Mouse (Mus musculus) limb, embryonic 13.5 days (tissue): ENCODE measurements around the gene St6galnac5. TPM values are rescaled to one million over a fixed set of nuclear protein-coding genes. Genes with fewer than 3 reads are reported as not detected.

Source experiments
- ATAC-seq: fragments of 200-750 bp; cut with Nextera tagmentation; 2 replicates; pipeline ENCODE4 v1.8.0; 2017; ENCODE audit warnings: low read depth, moderate number of reproducible peaks, moderate TSS enrichment; ENCODE audit not compliant: low FRiP score
- H3K27ac ChIP-seq: fragments of 300-500 bp; sonication (generic); 2 replicates; pipeline ENCODE4 v1.5.1; 2015; ENCODE audit warnings: inconsistent platforms, mild to moderate bottlenecking, moderate library complexity
- H3K27me3 ChIP-seq: fragments of 300-500 bp; sonication (generic); 2 replicates; pipeline ENCODE4 v1.6.1; 2015; ENCODE audit warnings: mild to moderate bottlenecking, inconsistent platforms
- H3K36me3 ChIP-seq: fragments of 300-500 bp; sonication (generic); 2 replicates; pipeline ENCODE4 v1.6.1; 2015; ENCODE audit warnings: inconsistent platforms, mild to moderate bottlenecking, moderate library complexity
- H3K4me1 ChIP-seq: fragments of 300-500 bp; sonication (generic); 2 replicates; pipeline ENCODE4 v1.6.1; 2015; ENCODE audit warnings: inconsistent platforms
- H3K4me2 ChIP-seq: fragments of 300-500 bp; sonication (generic); replicated peaks from 2 replicates; pipeline ENCODE4 v1.6.1; 2015; ENCODE audit warnings: inconsistent platforms, mild to moderate bottlenecking, moderate library complexity
- H3K4me3 ChIP-seq: fragments of 300-500 bp; sonication (generic); 2 replicates; pipeline ENCODE4 v1.5.1; 2015; ENCODE audit warnings: moderate library complexity, mild to moderate bottlenecking, inconsistent platforms
- H3K9ac ChIP-seq: fragments of 300-500 bp; sonication (generic); 2 replicates; pipeline ENCODE4 v1.6.1; 2015; ENCODE audit warnings: mild to moderate bottlenecking, inconsistent platforms
- H3K9me3 ChIP-seq: fragments of 300-500 bp; sonication (generic); 2 replicates; pipeline ENCODE4 v1.6.1; 2016; ENCODE audit warnings: inconsistent platforms
- whole genome bisulfite sequencing: fragments of 180-500 bp; shearing (Covaris S2); methylation state at CpG from one replicate; pipeline ENCODE4 v1.1.7; 2015; 5-methylcytosine and 5-hydroxymethylcytosine counted together
- polyA plus RNA-seq: library from polyadenylated mRNA; unstranded; fragments of >200 nt; fragmentation: Nextera tagmentation; extraction: Ambion mirVana; gene quantifications from 2 replicates; pipeline ENCODE4 v1.2.1, GENCODE M21; 2015

The St6galnac5 gene
- polyA plus RNA-seq, 1 experiment from 2014 or later = 2.0 TPM

GRCm38 (mm10) chr3:152928287-152928975 lies 53.6 kb downstream of the St6galnac5 start:
- Histone ChIP-seq H3K4me1 (peaks cover 15% of the 10 kb centered on the region), H3K9ac (no peak overlapping the region), H3K4me2 (no peak overlapping the region), H3K27ac (no peak overlapping the region), H3K9me3 (no peaks in the 10 kb centered on the region), H3K27me3 (no peaks in the 10 kb centered on the region), H3K36me3 (no peaks in the 10 kb centered on the region), H3K4me3 (no peak overlapping the region)
- no peak for ATAC-seq
- WGBS = 40% methylated on average over 13 of the region's 13 CpGs

DNA sequence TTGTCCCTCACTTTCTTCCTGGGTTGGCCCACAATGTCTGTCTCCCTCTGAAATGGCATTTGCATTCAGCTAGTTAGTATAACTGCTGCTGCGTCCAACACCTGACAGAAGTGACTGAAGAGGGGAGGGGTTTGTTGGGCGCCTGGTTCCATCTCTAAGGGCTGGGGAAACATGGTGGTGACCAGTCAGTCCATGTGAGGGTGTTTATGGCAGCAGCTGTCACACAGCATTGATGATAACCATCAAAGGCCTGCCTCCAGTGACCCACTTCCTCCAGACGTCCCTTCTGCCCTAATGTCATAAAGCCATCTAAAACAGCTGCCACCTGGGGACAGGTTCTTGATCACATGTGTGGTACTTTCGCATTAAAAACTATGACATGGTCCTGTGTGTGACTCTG lies 55.9 kb downstream of the St6galnac5 start:
- Histone ChIP-seq H3K4me1 (peaks cover 15% of the 10 kb centered on the region), H3K27ac (no peak overlapping the region), H3K4me2 (no peak overlapping the region), H3K27me3 (no peaks in the 10 kb centered on the region), H3K4me3 (no peak overlapping the region), H3K36me3 (no peaks in the 10 kb centered on the region), H3K9ac (no peak overlapping the region), H3K9me3 (no peaks in the 10 kb centered on the region)
- no peak for ATAC-seq
- WGBS = 32% methylated on average over 4 of the region's 4 CpGs

GRCm38 (mm10) chr3:152925364-152925763 lies 56.7 kb downstream of the St6galnac5 start:
- WGBS = 89% methylated on average over 8 of the region's 8 CpGs
- no peak overlapping the region for H3K27ac ChIP-seq
- ATAC-seq = no peak
- no peaks in the 10 kb centered on the region for H3K36me3 ChIP-seq
- H3K4me1 ChIP-seq = peaks cover 15% of the 10 kb centered on the region
- H3K4me2 ChIP-seq = no peak overlapping the region
- H3K9me3 ChIP-seq = no peaks in the 10 kb centered on the region
- no peak overlapping the region for H3K4me3 ChIP-seq
- H3K27me3 ChIP-seq = no peaks in the 10 kb centered on the region
- H3K9ac ChIP-seq = no peak overlapping the region

GRCm38 (mm10) chr3:152923530-152923929 lies 58.5 kb downstream of the St6galnac5 start:
- no peaks in the 10 kb centered on the region for H3K27me3 ChIP-seq
- H3K9me3 ChIP-seq = no peaks in the 10 kb centered on the region
- 69% methylated on average over 15 of the region's 15 CpGs for WGBS
- no peak overlapping the region for H3K4me3 ChIP-seq
- ATAC-seq = no peak
- no peak overlapping the region for H3K9ac ChIP-seq
- H3K27ac ChIP-seq = no peak overlapping the region
- peaks cover 5% of the 10 kb centered on the region for H3K4me1 ChIP-seq
- no peak overlapping the region for H3K4me2 ChIP-seq
- no peaks in the 10 kb centered on the region for H3K36me3 ChIP-seq

GRCm38 (mm10) chr3:152920365-152920764 lies 61.7 kb downstream of the St6galnac5 start:
- WGBS = 62% methylated on average over 3 of the region's 3 CpGs

DNA sequence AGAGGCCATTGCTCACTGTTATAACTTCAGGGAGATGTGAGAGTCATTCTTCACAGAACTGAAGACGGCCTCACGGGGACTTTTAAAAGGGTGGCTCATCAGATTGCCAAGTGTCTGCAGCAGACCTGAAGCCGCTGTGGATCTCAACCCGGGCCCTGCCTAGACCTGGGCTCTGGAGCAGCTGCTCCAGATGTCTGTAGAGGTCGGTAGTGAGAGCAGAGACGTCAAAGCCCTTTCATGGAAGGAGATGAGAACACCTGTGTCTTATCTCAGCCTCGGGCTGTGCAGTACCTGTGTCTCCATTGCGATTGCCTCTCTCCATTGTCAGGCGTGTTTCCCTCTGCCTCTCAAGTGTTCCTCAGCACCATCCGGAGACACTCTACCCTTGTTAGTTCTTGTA lies 62.9 kb downstream of the St6galnac5 start:
- no peaks in the 10 kb centered on the region for H3K27me3 ChIP-seq
- H3K9ac ChIP-seq = no peak overlapping the region
- no peak overlapping the region for H3K4me2 ChIP-seq
- no peaks in the 10 kb centered on the region for H3K9me3 ChIP-seq
- H3K36me3 ChIP-seq = no peaks in the 10 kb centered on the region
- H3K27ac ChIP-seq = no peak overlapping the region
- WGBS = 61% methylated on average over 10 of the region's 10 CpGs
- H3K4me1 ChIP-seq = no peaks in the 10 kb centered on the region
- ATAC-seq = no peak
- no peak overlapping the region for H3K4me3 ChIP-seq

More at GRCm38 (mm10) chr3:152920365-152920764, 61.7 kb downstream of the St6galnac5 start:
- no peak for ATAC-seq
- Histone ChIP-seq H3K4me2 (no peak overlapping the region), H3K9me3 (no peaks in the 10 kb centered on the region), H3K27me3 (no peaks in the 10 kb centered on the region), H3K4me3 (no peak overlapping the region), H3K4me1 (no peaks in the 10 kb centered on the region), H3K36me3 (no peaks in the 10 kb centered on the region), H3K9ac (no peak overlapping the region), H3K27ac (no peak overlapping the region)

- ATAC-seq = no peak
- Histone ChIP-seq H3K27ac (no peak overlapping the region), H3K4me2 (no peak overlapping the region), H3K9me3 (no peaks in the 10 kb centered on the region), H3K27me3 (no peaks in the 10 kb centered on the region), H3K9ac (no peak overlapping the region), H3K4me1 (no peaks in the 10 kb centered on the region), H3K36me3 (no peaks in the 10 kb centered on the region), H3K4me3 (no peak overlapping the region)
- whole genome bisulfite sequencing = 69% methylated on average over 8 of the region's 8 CpGs
Measured at GRCm38 (mm10) chr3:152917579-152917978, 64.5 kb downstream of the St6galnac5 start.

- H3K4me1 ChIP-seq = no peaks in the 10 kb centered on the region
- no peaks in the 10 kb centered on the region for H3K9me3 ChIP-seq
- H3K27me3 ChIP-seq = no peaks in the 10 kb centered on the region
- no peaks in the 10 kb centered on the region for H3K36me3 ChIP-seq
- ATAC-seq = no peak
- no peak overlapping the region for H3K9ac ChIP-seq
- 87% methylated on average over 6 of the region's 6 CpGs for WGBS
- H3K4me3 ChIP-seq = no peak overlapping the region
- H3K4me2 ChIP-seq = no peak overlapping the region
- H3K27ac ChIP-seq = no peak overlapping the region
Measured at GRCm38 (mm10) chr3:152914376-152914775, 67.7 kb downstream of the St6galnac5 start.

DNA sequence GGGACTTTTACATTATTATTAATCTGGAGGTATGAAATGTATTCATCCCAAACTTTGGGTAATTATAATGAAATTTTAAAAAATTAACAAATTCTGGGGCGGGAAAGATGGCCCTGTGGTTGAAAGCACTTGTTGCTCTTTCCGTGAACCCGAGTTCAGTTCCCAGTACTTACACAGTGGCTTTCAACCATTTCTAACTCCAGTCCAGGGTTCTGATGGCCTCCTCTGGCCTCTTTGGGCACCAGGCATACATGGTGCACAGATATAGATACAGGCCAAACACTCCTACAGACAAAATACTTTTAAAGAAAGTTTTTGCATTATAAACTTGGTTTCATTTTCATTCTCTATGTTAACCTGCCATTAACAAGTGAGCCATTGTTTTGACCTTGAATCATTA lies 68.4 kb downstream of the St6galnac5 start:
- Histone ChIP-seq H3K27me3 (no peaks in the 10 kb centered on the region), H3K4me3 (no peak overlapping the region), H3K4me2 (no peak overlapping the region), H3K27ac (no peak overlapping the region), H3K4me1 (no peaks in the 10 kb centered on the region), H3K9ac (no peak overlapping the region), H3K9me3 (no peaks in the 10 kb centered on the region), H3K36me3 (no peaks in the 10 kb centered on the region)
- no peak for ATAC-seq
- WGBS = 93% methylated on average over 3 of the region's 3 CpGs

DNA sequence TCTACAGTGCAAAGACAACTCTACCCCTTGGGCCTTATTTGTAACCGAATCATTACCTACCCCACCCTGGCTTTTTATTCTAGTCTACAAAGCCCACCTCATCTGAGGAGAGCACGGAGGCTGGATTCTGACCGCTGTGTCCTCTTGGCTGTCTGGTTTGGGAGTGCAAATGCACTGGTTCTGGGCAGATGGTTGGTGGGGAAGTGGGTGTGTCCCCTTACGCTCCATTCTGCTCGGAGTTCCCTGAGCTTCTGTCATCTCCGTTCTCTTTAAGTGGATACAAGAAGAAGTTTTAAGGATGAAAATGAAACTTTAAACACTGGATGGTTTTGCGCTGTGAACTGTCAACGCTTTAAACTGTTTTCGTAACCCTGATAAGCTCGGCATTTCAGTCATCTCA lies 68.9 kb downstream of the St6galnac5 start:
- no peaks in the 10 kb centered on the region for H3K9me3 ChIP-seq
- no peak overlapping the region for H3K9ac ChIP-seq
- no peaks in the 10 kb centered on the region for H3K36me3 ChIP-seq
- WGBS = 93% methylated on average over 10 of the region's 10 CpGs
- no peak overlapping the region for H3K27ac ChIP-seq
- no peak for ATAC-seq
- H3K4me1 ChIP-seq = no peaks in the 10 kb centered on the region
- H3K4me2 ChIP-seq = no peak overlapping the region
- no peak overlapping the region for H3K4me3 ChIP-seq
- no peaks in the 10 kb centered on the region for H3K27me3 ChIP-seq

DNA sequence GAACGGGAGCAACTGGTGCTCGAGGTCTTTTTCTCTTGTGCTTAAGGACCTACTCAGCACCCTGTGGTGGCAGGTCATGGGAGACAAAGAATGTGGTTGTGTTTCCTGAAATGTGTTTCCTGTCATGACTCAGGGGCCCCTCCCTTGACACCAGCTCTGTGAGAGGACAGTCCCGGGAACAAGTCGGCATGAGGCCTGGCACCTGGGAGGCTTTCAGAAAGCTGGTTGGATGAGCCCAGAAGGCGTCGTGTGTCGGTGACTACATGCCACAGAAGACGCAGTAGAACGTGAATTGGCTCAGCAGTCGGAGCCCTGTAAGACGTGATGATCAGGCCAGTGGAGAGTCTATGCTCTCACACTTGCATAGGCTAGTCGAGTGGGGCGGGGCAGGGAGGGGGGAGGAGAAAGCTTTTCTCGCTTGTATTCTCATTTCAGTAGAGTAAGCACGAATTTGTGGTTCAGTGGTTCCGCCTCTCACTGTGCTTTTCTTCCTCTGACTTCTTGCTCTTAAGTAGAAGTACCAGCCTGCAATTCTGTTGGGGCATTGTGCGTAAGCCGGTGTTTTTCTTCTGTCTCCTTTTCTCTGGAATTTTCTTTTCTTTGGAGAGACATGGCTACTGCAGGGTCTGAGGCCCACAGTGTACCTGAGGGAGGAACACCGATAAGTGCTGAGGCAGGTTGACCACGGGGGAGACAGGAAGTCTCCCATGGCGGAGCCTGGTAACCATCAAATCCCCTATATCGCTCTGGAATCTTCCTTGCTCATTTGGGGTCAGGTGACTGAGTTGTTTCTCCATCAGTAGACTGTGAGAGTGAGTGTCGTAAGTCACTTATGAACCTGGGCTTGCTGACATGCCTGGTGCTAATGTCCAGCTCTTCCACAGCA lies 69.6 kb downstream of the St6galnac5 start:
- WGBS = 82% methylated on average over 23 of the region's 23 CpGs

DNA sequence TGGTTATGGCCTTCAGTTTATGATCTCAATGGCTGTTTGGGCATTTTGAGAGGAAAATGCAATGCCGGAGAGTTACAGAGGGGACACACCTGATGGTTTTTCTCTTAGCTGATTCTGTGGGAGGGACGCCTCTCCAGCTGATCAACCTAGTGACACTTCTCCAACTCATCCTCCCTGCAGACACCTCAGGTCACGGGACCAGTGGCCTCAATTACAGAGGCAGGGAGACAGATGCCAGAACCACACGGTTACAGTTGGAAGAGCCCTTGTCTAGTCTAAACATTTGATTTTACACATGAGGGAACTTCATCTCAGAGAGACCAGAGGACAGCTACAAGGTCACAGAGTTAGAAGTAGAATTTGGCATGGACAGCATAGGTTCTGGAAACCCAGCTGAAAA lies 70.5 kb downstream of the St6galnac5 start:
- H3K9ac ChIP-seq = no peak overlapping the region
- no peaks in the 10 kb centered on the region for H3K36me3 ChIP-seq
- H3K27ac ChIP-seq = no peak overlapping the region
- 82% methylated on average over 4 of the region's 4 CpGs for WGBS
- no peak overlapping the region for H3K4me2 ChIP-seq
- H3K9me3 ChIP-seq = no peaks in the 10 kb centered on the region
- no peak overlapping the region for H3K4me3 ChIP-seq
- H3K4me1 ChIP-seq = no peaks in the 10 kb centered on the region
- no peak for ATAC-seq
- no peaks in the 10 kb centered on the region for H3K27me3 ChIP-seq

More for the DNA sequence above, 69.6 kb downstream of the St6galnac5 start:
- H3K36me3 ChIP-seq = no peaks in the 10 kb centered on the region
- H3K4me2 ChIP-seq = no peak overlapping the region
- H3K27ac ChIP-seq = no peak overlapping the region
- H3K9me3 ChIP-seq = no peaks in the 10 kb centered on the region
- H3K4me1 ChIP-seq = no peaks in the 10 kb centered on the region
- no peak overlapping the region for H3K4me3 ChIP-seq
- H3K9ac ChIP-seq = no peak overlapping the region
- H3K27me3 ChIP-seq = no peaks in the 10 kb centered on the region
- no peak for ATAC-seq
